Mouse (Mus musculus) testis, postnatal 10 days (tissue): ENCODE results near the gene Scgb1b12.
"Not testable (repeated sequence)": the region's sequence is repeated elsewhere in the genome, so short reads cannot be mapped to it uniquely, and the experiment has no call there.

ENCODE experiments used
- DNase-seq: peaks from one replicate; pipeline ENCODE4 v3.0.0; 2021; ENCODE audit warnings: low spot score

Scgb1b12 gene

DNA sequence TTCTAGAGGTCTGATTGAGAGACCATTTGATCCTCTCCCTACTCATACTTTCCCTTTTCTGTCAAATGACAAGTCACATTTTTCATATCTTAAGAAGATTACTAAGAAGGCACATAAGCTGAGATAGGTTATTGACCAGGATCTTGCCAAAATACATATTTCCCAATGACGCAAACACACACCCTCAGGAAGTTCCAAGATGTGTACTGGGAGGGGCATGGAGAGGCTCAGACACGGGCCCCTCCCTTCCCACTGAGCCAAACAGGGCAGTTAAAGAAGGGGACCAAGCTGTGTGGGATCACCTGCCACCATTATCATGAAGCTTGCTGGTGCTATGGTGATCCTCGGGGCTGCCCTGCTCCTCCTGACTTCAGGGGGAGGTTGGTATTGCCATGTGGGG, at the start of gene Scgb1b12:
TSS of gene Scgb1b12 (plus strand) at position 301 of the 400 bp plus-strand sequence.
- not testable (repeated sequence) for DNase-seq

DNA sequence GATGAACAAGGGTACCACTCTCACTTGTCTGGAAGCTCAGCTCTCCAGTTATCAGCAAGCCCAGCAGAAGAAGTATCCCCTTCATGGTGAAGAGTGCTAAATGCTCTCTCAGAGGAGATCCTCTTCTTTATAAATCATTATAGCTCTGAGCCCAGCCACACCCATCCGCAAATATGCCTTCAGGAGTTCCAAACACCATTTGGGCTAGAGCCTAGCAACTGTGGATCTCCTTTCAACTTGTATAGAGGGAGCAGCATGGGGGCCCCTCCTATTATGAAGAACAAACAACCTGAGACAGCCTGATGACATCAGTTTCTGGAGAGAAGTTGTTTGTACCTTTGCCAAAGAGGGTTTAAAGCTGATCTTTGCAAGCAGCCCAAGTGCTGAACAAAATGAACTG, 6.8 kb upstream of the Scgb1b12 start, which contains the start of gene Scgb2b12:
TSS of gene Scgb2b12 (minus strand) at position 101 of the 400 bp plus-strand sequence.
- DNase-seq: not testable (repeated sequence)
